Mouse (Mus musculus) cerebellum, adult (tissue): ENCODE measurements around the gene Rbp7.
A peak's percentile ranks its signal among the peaks of the same experiment; 100 is the strongest.
"Not testable (repeated sequence)": the region's sequence is repeated elsewhere in the genome, so short reads cannot be mapped to it uniquely, and the experiment has no call there.

ENCODE experiments used
- ATAC-seq: cut with Nextera tagmentation; 2 replicates; pipeline ENCODE4 v1.9.2; 2017; ENCODE audit warnings: mild to moderate bottlenecking, moderate library complexity, mixed read lengths; ENCODE audit not compliant: insufficient number of reproducible peaks, low FRiP score, low TSS enrichment

Rbp7 gene

DNA sequence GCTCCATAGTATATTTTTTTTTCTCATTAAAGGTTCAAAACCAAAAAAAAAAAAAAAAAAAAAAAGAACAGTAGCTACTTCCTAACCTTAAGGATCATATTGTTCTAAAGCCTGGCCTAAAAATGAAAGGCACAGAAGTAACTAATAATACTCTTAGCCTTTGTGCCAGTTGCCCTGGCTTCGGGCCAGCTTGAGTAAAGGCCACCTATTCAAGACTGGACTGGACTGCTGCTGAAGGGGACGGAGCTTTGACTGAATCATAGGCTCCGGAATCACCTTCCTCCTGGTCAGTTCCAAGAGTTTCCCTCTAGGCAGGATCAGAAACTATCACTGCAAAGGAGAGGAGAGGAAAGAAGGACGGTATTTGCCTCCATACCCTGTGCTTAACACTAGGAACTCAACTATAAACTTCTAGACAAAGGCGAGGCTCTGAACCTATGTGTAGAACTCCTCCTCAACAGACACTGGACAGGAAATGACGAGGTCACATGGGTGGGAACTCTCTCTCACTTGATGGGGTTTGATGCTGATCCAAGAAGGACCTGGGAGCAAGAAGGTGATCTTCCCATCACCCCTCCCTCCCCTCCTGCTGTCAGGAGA lies 3.2 kb upstream of the Rbp7 start:
- ATAC-seq = no peak

DNA sequence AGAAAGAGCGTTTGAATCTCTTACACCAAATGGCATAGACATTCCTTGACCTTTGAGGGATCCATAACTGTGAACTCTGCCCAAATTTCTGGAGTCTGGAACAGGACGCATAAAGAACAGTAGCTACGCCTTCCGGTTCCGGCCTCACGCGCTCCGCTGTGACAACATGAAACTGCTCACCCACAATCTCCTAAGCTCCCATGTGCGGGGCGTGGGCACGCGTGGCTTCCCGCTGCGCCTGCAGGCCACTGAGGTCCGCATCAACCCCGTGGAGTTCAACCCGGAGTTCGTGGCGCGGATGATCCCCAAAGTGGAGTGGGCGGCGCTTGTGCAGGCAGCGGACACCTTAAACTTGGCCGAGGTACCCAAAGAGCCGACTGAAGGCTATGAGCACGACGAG lies 2.4 kb upstream of the Rbp7 start:
- not testable (repeated sequence) for ATAC-seq

DNA sequence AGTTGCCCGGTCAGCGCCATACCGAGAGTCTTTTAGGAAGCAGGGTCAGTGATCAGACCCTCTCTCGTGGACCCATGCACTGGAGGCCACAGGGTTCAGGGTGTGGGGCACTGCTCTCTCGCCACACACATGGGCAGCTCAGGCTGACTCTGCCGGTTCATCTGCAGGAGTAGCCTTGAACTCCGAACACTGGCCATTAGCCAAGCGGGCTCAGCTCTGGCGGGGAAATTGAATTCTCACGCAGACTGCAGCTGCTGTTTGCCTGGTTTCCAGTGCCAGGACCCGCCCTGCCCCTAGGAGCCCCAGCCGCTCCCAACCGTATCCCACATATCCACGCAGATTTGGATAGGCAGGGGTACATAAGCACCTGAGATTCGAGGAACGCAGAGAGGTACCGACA lies 515 bp downstream of the Rbp7 start:
- no peak for ATAC-seq

DNA sequence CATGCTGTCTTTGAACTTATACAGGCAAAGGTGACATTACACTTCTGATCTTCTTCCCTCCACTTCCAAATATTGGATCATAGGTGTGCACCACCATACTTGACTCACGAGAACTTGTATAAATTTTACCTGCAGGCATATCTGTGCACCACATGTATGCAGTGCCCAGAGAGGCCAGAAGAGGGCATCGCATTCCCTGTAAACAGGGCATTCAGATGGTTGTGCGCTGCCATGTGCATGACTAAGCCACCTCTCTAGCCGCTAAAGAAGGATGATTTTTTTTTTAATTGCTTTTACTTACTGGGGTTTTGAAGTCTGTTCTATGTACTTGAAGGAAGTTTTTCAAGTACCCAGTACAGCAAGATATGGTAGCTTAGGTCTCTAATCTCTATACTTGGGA lies 1.1 kb downstream of the Rbp7 start:
- ATAC-seq = no peak

DNA sequence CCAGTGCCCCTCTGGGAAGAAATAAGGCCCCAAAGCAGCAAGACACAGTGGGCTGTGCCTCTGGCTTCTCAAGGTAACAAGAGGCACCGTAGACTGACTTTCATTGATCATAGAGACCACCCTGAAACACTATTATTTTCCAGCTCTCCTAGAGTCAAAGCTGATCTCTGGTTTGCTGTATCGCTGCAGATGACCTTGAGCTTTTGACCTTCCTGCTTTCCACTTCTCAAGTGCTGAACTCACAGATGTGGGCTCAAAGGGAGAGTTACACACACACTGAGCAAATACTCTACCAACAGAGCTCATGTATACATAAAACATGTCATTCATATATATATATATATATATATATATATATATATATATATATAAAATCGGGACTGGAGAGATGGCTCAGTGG lies 4.1 kb downstream of the Rbp7 start:
- ATAC-seq = no peak

DNA sequence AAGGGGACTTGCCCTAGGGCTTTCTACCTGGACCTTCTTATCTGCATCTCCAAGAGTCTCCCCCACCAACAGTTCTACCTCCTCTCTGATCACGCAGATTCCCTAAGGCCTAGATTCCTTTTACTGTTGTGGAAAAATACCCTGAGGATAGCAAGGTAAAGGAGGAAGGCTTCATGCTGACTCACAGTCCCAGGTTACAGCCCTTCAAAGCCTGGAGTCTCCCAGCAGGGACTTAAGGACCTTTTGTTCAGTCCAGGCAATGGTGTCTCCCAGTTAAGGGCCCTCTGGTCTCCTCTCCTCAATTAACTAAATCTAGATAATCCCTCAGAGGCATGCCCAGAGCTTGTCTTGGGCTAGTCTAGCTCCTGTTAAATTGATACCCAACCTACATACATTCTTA lies 8.5 kb downstream of the Rbp7 start:
- ATAC-seq = no peak

DNA sequence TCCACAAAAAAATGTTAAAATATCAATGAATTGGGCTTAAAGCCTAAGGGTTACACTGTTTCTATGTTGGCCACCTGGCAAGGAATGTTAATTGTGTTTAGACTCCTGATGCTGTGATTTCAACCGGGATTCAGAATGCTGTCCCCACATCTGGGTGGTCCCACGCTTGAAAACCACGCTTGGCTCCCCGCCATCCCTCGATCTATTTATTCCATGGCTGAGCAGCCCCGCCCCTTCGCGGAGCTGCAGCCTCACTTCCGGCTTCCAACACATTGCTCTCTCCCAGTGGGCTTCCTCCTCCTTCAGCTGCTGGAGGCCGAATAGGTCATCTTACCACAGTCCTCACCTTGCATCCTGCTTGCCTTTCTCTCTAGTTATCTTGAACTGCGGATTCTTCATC lies 8.9 kb downstream of the Rbp7 start:
- no peak for ATAC-seq

DNA sequence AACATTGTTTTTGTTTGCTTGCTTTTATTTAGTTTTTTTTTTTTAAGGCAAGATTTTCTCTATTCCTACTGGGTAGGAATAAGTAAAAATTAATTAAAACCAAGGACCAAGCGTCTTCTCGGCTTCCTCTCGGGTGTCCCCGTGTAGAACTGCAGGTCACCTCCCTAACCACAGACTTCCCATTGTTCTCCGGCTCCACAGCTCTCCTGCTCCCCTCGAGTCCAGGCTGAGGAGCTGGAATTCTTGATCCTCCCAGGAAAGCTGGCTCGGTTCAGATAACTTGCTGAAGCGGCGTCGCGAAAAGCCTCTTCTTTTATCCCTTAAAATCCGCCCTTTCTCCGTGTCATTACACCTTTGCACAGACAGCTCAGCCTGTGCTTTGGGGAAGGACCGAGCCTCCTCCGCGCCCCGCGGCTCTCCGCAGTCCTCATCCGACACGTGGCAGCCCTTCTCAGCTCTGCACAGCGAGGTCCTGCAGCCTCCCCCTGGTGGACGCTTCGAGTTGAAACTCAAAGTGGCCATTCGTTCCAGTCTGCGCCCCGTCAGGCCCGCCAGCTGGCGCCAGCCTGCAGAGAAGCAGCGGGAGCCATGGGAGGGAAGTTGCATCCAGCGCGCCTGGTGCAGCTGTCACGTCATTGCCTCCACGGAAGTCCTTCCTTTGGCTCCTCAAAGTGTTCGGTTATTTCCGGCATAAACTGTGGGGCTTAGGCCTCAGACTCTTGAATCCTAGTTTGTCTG lies 9.6 kb downstream of the Rbp7 start:
- peak; percentile 96 for ATAC-seq

DNA sequence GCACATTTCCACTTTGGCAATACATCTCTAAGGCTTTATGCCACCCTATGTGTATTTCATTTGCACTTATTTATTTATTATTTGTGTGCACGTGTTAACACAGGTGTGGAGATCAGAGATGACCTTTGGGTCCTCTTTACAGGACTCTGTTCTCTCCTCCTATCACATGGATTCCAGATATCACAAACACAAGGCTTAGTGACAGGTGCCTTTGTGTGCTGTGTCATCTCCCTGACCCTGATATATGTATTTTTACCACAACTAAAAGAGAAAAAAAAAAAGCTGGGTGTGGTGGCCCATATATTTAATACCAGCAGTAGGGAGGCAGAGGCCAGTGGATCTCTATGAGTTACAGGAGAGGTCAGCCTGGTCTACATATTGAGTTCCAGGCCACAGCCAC lies 10.3 kb downstream of the Rbp7 start:
- no peak for ATAC-seq

DNA sequence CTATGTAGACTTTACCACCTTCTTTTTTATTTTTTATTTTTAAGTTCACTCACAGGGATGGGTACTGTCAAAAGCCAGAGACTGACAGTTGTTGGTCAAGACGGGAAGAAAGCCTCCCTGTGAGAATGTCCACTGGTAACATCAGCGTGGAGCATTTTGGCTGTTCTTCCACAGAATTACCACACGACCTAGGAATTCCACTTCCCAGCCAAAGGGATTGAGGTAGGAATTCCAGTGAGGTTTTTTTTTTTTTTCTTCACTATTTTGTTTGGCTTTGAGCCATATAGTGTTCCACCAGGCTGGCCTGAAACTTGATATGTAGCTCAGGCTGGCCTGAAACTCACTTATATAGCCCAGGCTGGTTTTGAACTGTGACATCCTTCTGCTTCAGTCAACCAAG lies 12.3 kb downstream of the Rbp7 start:
- ATAC-seq = no peak

DNA sequence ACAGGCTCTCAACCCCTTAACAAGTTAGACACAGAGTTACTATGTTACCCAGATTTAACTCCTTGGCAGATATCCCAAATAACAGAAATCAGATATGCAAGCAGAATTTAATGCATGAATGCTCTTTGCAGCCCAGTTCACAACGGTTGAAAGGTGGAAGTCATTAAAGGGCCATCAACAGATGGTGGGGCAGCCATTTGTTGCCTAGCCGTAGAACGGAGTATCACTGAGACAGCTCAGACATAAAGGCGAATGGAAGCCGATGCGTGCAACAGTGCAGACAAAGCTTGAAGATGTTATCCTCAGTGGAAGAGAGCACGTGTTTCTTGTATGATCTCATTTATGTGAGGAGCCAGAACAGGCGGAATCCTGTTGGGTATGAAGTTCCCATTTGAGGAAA lies 14.2 kb downstream of the Rbp7 start:
- ATAC-seq = no peak

DNA sequence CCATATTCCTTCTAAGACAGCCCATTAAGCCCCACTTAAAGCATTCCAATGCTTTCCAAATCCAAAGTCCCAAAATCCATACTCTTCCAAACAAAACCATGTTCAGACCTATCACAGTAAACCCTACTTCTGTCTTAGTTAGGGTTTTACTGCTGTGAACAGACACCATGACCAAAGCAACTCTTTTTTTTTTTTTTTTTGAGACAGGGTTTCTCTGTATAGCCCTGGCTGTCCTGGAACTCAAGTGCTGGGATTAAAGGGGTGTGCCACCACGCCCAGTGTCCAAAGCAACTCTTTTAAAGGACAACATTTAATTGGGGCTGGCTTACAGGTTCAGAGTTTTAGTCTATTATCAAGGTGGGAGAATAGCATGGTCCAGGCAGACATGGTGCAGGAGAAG lies 22.9 kb downstream of the Rbp7 start:
- ATAC-seq = not testable (repeated sequence)

DNA sequence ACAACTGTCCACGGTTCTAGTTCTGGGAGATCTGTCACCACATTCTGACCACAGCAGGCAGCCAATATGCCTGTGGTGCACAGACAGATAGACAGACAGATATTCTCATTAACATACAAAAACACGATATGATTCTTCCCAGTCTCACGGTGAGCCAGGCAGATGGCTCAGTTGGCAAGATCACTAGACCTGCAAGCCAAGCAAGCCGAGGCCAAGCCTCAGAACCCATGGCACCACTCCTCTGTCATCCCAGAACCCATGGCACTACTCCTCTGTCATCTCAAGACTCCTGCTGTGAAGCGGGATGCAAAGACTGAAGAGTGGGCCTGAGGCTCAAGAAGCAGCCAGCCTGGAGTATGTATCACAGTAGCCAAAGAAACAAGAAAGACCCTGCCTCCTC lies 25.2 kb downstream of the Rbp7 start:
- peak; percentile 73 for ATAC-seq

DNA sequence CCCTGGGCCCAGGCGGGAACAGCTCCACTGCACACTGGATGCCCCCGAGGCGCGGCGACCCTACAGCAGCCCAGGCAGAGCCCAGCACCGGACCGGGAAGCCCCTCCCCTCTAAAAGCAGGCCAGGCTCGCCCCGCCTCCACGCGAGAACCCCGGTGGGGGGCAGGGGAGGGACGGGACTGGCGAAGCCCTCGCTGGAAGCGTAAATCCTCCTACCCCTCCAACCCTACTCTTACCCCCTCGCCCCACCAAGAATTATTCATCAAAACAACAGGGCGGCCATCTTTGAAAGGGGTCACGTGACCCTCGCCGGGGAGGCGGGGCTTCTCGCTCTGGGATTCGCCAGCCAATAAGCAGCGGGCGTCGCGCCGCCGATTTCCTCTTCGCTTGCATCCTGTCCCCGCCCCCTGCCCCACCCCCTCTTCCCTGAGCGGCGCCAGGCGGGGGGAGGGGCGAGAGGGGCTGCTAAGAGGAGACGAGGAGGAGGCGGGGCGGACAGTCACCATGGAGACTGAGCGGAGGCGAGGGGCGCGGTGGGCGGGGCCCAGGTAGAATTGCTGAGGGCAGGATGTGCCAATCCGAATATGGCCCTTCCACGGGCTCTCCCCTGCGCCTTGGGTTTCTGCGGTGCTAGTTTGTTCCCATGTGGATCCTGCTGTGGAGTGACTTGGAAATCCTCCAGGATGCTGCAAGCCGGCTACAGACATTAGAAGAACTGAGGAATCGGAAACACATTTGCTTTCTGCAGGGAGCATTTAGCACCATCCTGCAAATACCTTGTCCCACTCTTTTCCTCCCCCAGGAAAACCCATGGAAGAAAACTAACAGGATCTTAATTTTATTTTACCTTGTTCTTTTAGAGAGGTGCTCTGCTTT lies 28.2 kb downstream of the Rbp7 start, which contains the start of gene Ube4b:
Gene Ube4b, minus strand, starts transcription at position 425 of the 875 bp plus-strand sequence.
- ATAC-seq = peak; percentile 59

DNA sequence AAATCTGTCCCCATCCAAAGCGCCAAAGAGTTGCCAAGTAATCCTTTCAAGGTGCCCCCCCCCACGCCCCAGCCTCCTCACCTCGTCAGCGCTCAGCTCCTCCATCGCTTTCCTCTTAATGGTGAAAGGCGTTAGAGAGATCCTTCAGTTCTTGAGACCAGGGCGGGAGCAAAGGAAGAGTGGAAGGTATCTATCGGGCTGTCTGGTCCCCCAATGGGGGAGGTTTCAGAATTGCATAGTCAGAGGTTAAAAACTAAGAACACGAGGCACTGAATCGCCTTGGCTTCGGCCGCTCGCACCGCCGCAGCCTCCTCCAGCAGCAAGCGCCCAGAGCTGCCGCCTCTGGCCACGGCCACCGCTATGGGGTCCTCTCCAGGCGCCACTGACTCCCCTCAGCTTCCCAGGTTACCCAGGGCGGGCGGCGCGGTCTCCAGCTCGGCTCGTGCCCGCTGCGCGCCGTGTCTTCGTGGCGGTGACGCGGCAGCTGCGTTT lies 28.9 kb downstream of the Rbp7 start:
- ATAC-seq = peak; percentile 32

DNA sequence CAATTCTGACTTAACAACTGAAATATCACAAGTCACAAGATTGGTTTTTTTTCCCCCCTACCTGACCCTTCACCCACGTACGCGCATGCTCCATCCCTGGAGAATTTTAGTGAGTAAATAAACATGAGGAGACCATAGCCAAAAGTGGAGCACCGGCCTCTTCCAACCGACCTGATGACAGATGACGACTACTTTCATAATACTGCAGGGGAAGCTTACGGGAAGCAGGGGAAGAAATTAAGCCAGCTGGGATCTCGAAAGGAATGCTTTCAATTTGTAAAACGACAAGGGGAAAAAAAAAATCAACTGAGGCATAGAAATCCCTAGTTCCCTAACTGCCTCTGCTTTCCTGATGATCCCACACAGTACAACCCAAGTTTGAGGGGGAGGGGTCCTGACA lies 30.0 kb downstream of the Rbp7 start:
- no peak for ATAC-seq

DNA sequence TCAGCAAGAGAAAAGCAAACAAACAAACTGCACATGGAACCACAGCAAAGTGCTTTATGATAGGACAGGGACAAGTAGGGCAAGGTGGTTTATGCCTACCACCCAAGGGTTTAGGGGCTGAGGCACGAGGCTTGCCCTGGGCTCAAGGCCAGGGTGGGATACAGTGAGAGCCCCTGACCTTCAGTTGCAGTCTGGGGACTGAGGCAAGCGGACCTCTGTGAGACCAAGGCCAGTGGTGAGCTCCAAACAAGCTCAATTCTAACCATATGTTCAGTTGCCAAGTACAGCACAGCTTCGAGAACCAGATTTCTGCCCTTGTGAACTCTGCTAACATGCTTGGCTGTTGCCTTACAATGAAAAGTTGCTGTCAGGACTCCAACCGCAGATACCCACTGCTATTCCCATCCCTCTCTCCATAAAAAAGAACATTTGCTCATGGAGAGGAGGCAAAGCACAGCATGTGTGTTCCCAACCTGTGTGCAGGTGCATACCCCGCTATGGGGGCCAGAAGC lies 36.9 kb downstream of the Rbp7 start:
- no peak for ATAC-seq

DNA sequence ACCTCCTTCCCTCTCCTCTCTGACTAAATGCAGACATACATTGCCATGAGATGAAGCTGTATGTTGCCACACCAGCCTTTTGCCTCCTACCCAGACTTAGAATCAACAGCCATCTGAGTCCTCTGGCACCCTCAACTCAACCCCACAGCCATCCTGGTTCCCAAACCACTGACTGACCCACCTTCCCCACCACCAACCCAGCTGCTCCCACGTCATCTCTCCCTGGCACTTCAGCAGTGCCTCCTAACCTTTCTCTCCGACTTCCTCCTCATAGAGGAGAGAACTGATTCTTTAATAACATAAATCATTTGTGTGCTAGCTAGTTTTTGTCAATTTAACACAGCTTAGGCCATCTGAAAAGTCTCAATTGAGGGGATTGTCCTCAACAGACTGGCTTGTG lies 37.8 kb downstream of the Rbp7 start:
- no peak for ATAC-seq

DNA sequence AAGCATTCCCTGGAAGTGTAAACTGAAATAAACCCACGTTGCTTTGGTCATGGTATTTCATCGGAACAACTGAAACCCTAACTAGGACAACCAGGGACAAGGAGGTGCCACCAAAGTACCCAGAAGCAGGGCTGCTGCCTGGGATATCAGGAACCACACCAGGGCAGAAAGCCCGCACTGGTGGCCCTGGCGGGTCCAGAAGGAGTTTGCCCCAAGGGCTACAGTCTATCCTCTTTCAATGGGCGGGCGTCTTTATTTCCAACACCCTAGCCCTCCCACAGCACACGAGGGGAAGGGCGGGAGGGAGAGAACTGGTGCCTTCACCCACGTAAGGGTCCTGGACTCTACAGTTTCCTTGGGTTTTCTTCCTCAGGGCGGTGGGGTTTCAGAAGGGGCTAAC lies 38.4 kb downstream of the Rbp7 start:
- ATAC-seq = no peak

DNA sequence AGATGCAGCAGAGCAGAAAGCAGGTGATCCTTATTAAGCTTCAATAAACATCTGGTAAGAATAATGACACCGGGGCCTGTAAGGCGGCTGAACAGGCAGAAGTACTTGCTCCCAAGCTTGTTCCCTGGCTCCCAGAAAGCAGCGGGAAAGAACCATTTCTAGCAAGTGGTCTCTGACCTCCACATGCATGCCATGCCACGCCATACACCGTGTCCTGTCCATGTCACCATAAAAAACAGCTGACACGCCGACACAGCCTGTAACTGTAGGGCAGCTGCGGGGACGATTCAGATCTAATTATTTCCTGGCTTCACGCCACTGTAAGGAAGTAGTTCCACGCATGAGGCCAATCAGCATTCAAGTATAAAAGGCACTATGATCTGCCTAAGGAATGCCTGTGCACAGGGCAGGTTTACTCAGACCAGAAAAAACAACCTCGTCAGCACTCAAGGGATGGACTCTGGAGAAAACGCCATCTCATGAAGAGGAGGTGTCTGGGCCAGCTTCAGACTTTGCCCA lies 39.1 kb downstream of the Rbp7 start:
- ATAC-seq = no peak; the same call in 1 of the 2 replicates

DNA sequence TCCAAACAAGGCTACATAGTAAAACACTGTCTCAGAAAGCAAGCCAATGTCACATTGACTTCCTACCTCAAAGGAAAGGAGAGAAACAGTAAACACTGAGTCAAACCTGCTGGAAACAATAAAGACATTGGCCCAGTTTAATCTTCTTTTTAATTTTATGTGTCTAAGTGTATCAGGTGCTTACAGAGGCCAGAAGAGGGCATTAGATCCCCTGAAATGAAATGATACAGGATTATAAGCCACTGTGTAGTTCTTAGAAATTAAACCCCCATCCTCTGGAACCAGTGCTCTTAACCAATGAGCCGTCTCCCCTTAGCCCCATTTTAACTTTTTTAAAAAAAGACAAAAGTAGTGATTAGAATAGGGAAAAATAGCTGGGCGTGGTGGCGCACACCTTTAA lies 40.5 kb downstream of the Rbp7 start:
- ATAC-seq = no peak
